ENCODE assay signal across 7 mouse cellular contexts in the genomic region with DNA sequence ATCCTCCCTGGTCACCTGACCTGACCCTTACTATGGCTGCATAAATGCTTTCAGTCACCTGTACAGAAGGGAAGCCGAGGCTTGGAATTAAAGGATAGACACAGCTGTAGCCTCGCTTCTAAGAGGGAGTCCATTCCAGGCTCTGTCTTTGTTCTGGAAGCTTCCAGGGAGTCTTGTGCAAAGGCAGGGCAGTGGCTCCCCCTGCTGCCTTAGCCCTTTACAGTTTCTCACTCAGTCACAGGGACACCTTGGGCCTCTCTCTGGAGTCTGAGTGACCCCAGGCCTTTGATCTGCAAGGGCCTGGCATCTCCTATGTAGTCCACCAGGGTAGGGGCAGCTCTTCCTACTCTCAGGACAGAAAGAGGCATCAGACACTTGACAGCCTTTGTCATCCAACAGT. TPM values are rescaled to one million over a fixed set of nuclear protein-coding genes. Genes with fewer than 3 reads are reported as not detected.
DNase-seq lines count a peak whose midpoint lies in the region; ATAC-seq and TF ChIP-seq lines count a peak whose summit lies in the region.

No protein-coding gene starts in this region.

- no peak for TF ChIP-seq EP300 in ES-Bruce4 (IDR thresholded peaks at IDR 0.05; ENCODE audit: insufficient read depth, low read depth, low read length)

- H3K27ac ChIP-seq in kidney, adult 2 months (ENCODE audit: insufficient read depth, low read depth, low read length): no peak overlapping the region
- H3K27ac ChIP-seq in kidney, embryonic 15.5 days: no peak overlapping the region
- no peak overlapping the region for H3K27ac ChIP-seq in ES-Bruce4 (ENCODE audit: insufficient read depth, low read length)
- H3K27ac ChIP-seq in embryonic fibroblast, embryonic 13.5 days (ENCODE audit: insufficient read depth, low read length): no peak overlapping the region
- H3K27ac ChIP-seq in midbrain, embryonic 15.5 days: no peak overlapping the region

- no peak for TF ChIP-seq POLR2A in kidney, adult 2 months (IDR thresholded peaks at IDR 0.05; ENCODE audit: low read depth, low read length)
- TF ChIP-seq POLR2A in ES-Bruce4 (IDR thresholded peaks at IDR 0.05; ENCODE audit: insufficient read depth, low read length): no peak
- TF ChIP-seq POLR2A in embryonic fibroblast, embryonic 13.5 days (IDR thresholded peaks at IDR 0.05; ENCODE audit: low read depth, low read length): no peak

- peak; percentile 52 for DNase-seq in kidney, adult 2 months
- DNase-seq in layer of hippocampus, adult 9-11 months: peak; percentile 46

- H3K9me3 ChIP-seq in kidney, embryonic 15.5 days (replicated peaks): no peaks in the 10 kb centered on the region
- no peaks in the 10 kb centered on the region for H3K9me3 ChIP-seq in ES-Bruce4 (replicated peaks; ENCODE audit: control insufficient read depth, insufficient read depth, low read length, poor library complexity, severe bottlenecking)
- H3K9me3 ChIP-seq in midbrain, embryonic 15.5 days: no peaks in the 10 kb centered on the region

- no peaks in the 10 kb centered on the region for H3K36me3 ChIP-seq in kidney, adult 2 months (ENCODE audit: control insufficient read depth, insufficient read depth, low read length)
- H3K36me3 ChIP-seq in kidney, embryonic 15.5 days: no peaks in the 10 kb centered on the region
- no peaks in the 10 kb centered on the region for H3K36me3 ChIP-seq in ES-Bruce4 (ENCODE audit: control insufficient read depth, insufficient read depth, low read length, poor library complexity, severe bottlenecking)
- H3K36me3 ChIP-seq in midbrain, embryonic 15.5 days (replicated peaks): no peaks in the 10 kb centered on the region

- H3K4me1 ChIP-seq in kidney, adult 2 months (ENCODE audit: control insufficient read depth, insufficient read depth, low read length): no peaks in the 10 kb centered on the region
- peaks cover 31% of the 10 kb centered on the region for H3K4me1 ChIP-seq in kidney, embryonic 15.5 days
- H3K4me1 ChIP-seq in ES-Bruce4 (ENCODE audit: control insufficient read depth, insufficient read depth, low read length): no peaks in the 10 kb centered on the region
- H3K4me1 ChIP-seq in embryonic fibroblast, embryonic 13.5 days (ENCODE audit: control insufficient read depth, insufficient read depth, low read length): no peaks in the 10 kb centered on the region
- H3K4me1 ChIP-seq in midbrain, embryonic 15.5 days: peaks cover 6% of the 10 kb centered on the region

- H3K4me3 ChIP-seq in kidney, adult 2 months (ENCODE audit: insufficient read depth, low read depth, low read length): no peak overlapping the region
- no peak overlapping the region for H3K4me3 ChIP-seq in kidney, embryonic 15.5 days (replicated peaks)
- H3K4me3 ChIP-seq in ES-Bruce4 (ENCODE audit: low read depth, low read length): no peak overlapping the region
- H3K4me3 ChIP-seq in embryonic fibroblast, embryonic 13.5 days (ENCODE audit: insufficient read depth, low read length): no peak overlapping the region
- no peak overlapping the region for H3K4me3 ChIP-seq in midbrain, embryonic 15.5 days

- no peak overlapping the region for H3K4me2 ChIP-seq in kidney, embryonic 15.5 days
- H3K4me2 ChIP-seq in midbrain, embryonic 15.5 days: no peak overlapping the region

- no peak for ATAC-seq in kidney, embryonic 15.5 days (replicated peaks; ENCODE audit: low FRiP score)
- no peak for ATAC-seq in activated CD4-positive, CD25-positive, alpha-beta regulatory T cell, adult 4 months
- ATAC-seq in midbrain, embryonic 15.5 days (replicated peaks): no peak

- 67% methylated on average over 2 of the region's 2 CpGs for WGBS in kidney, adult 2 months
- 49% methylated on average over 2 of the region's 2 CpGs for WGBS in kidney, embryonic 15.5 days
- WGBS in midbrain, embryonic 15.5 days: 60% methylated on average over 2 of the region's 2 CpGs

- peak; percentile 71 for TF ChIP-seq CTCF in kidney, adult 2 months (conservative IDR thresholded peaks at IDR 0.05; ENCODE audit: insufficient read depth, insufficient read length, low read depth, low read length)
- TF ChIP-seq CTCF in ES-Bruce4 (IDR thresholded peaks at IDR 0.05; ENCODE audit: low read depth, low read length): peak; percentile 37
- peak; percentile 64; the same call in 1 of the 2 replicates for TF ChIP-seq CTCF in embryonic fibroblast, embryonic 13.5 days (IDR thresholded peaks at IDR 0.05; ENCODE audit: borderline replicate concordance, insufficient read depth, low read length)

- no peaks in the 10 kb centered on the region for H3K27me3 ChIP-seq in kidney, adult 2 months (replicated peaks; ENCODE audit: control insufficient read depth, insufficient read depth, low read length)
- H3K27me3 ChIP-seq in kidney, embryonic 15.5 days: peaks cover 36% of the 10 kb centered on the region
- H3K27me3 ChIP-seq in ES-Bruce4 (ENCODE audit: control insufficient read depth, insufficient read depth, low read length, poor library complexity, severe bottlenecking): no peaks in the 10 kb centered on the region
- peaks cover 36% of the 10 kb centered on the region for H3K27me3 ChIP-seq in midbrain, embryonic 15.5 days (replicated peaks)

- no peak overlapping the region for H3K9ac ChIP-seq in kidney, embryonic 15.5 days
- H3K9ac ChIP-seq in ES-Bruce4 (ENCODE audit: low read depth, poor library complexity, severe bottlenecking): no peak overlapping the region
- H3K9ac ChIP-seq in midbrain, embryonic 15.5 days: no peak overlapping the region

RNA-seq across cellular contexts. Expression of gene Htra3, which starts 1.4 kb away (rescaled TPM):
- 9.8 and 12.4 TPM in 2 replicates for polyA plus RNA-seq in kidney, adult 2 months (2012; rRNA removed)
- 16.1 and 16.4 TPM in 2 replicates for polyA plus RNA-seq in kidney, embryonic 15.5 days (2015; fragmentation: Nextera tagmentation; extraction: Ambion mirVana)
- 1.9 and 2.0 TPM in 2 replicates for polyA plus RNA-seq in ES-Bruce4 (2011; ENCODE audit: insufficient read depth, insufficient read length, low read depth, missing spikeins)
- polyA plus RNA-seq in embryonic fibroblast, embryonic 13.5 days (2011; ENCODE audit: insufficient read length, low read depth, missing spikeins): 9.8 and 19.2 TPM in 2 replicates
- not detected for polyA plus RNA-seq in activated CD4-positive, CD25-positive, alpha-beta regulatory T cell, adult 4 months (2017; shearing (Covaris generic))
- 14.9 and 15.2 TPM in 2 replicates for polyA plus RNA-seq in midbrain, embryonic 15.5 days (2015; fragmentation: Nextera tagmentation; extraction: Ambion mirVana)

RNA-seq across cellular contexts. Expression of gene Sh3tc1, which starts 58.8 kb away (rescaled TPM):
- polyA plus RNA-seq in kidney, adult 2 months (2012; rRNA removed): 35.1 and 40.1 TPM in 2 replicates
- polyA plus RNA-seq in kidney, embryonic 15.5 days (2015; fragmentation: Nextera tagmentation; extraction: Ambion mirVana): 16.6 and 20.4 TPM in 2 replicates
- 3.6 and 5.1 TPM in 2 replicates for polyA plus RNA-seq in ES-Bruce4 (2011; ENCODE audit: insufficient read depth, insufficient read length, low read depth, missing spikeins)
- polyA plus RNA-seq in embryonic fibroblast, embryonic 13.5 days (2011; ENCODE audit: insufficient read length, low read depth, missing spikeins): 0.60 TPM in 1 of 2 replicates, not detected in the other
- polyA plus RNA-seq in activated CD4-positive, CD25-positive, alpha-beta regulatory T cell, adult 4 months (2017; shearing (Covaris generic)): 1 to 10 TPM; 2.1 to 2.5 TPM
- polyA plus RNA-seq in midbrain, embryonic 15.5 days (2015; fragmentation: Nextera tagmentation; extraction: Ambion mirVana): 2.5 and 3.5 TPM in 2 replicates
